Mouse (Mus musculus) heart, postnatal 10 days (tissue): ENCODE data around the gene Cd93. TPM values are rescaled to one million over a fixed set of nuclear protein-coding genes. Genes with fewer than 3 reads are reported as not detected.

Experiments
- DNase-seq, 2 experiments: peaks; one replicate each; pipeline ENCODE4 v3.0.0; 2021
- intact Hi-C: fragments of 180-260 bp; cut with DNase I; formaldehyde crosslinking; loops from one replicate; pipeline ENCODE4 v1.15.1; 2025
- total RNA-seq, 2 experiments: library from RNA; stranded (reverse); gene quantifications; 2 replicates each; pipeline ENCODE4 v1.2.3; 2021

The Cd93 gene
- 100 to 1,000 TPM; 163 to 201 TPM for total RNA-seq

DNA sequence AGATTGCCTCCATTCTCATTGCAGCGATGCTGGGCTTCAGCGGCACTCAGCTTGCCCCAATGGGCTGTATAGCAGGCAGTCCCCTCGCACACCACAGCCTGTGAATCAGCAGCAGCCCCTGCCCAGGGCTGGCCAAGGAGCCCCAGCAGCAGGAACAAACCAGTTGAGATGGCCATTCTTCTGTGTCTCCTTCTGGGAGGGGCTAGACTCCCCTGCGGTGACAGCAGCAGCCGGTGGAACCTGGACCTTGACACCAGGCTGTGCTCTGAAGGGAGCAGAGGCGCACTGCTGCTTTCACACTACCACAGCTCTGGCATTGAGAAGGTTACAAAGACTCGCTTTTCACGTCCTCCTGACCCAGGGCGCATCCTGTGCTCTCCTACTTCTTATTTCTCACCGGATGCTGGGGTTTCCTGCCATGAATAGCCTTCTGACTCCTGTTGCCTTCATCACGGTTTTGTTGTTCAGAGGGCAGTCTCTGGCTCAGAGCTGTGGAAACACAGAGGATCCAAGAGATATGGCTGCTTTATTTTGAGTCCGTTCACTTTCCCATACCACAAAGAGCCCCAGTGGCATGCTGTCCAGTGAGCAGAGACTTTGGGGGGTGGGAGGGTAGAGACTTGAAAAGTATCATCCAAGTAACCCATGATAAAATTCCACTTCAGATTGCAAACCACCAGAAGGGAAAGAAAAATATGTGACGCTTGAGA is at the start of gene Cd93:
TSS of gene Cd93 (minus strand) at position 315 of the 710 bp plus-strand sequence.
- intact Hi-C loops = loop anchor here (2.0 kb wide), 2 partner anchors 35 to 63 kb away; no protein-coding TSS in a partner anchor
- DNase-seq = peak; percentile 67 to 69

DNA sequence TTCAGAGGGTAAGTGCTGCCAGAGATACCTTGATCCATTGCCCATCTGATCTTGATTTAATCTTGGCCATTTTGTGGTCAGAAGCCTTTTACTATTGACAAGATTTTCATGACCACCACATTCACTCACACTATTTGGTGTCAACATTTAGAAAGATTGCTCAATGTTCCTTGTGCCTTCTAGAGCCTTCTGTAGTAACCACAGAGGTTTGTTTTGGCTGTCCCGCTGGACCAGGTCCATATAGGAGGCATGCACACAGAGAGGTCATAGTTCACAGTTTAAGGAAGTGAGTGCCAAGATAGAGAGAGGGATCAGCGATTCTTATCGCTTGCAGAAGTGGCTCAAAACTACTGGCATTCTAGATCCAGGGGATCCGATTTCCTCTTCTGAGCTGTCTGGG is 48.7 kb upstream of the Cd93 start:
- no peak for DNase-seq

DNA sequence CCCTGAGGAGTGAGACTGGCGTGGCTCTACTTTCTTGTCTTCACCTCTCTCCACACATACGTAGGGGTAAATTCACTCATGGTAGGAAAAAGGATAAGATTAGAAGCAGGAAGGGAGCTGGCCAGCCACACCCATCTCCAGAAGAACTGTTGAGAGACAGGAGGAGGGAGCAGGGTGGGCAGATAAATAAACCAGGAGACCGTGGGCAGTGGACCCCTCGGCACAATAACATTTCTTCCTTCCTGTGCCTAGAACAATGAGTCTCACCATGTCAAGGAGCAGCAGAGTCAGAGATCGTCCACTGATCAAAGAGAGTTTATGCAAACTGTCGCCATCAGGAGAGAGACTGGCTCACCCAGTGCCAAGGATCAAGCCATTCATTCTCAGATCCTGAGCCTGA is 46.8 kb upstream of the Cd93 start:
- no peak for DNase-seq
- intact Hi-C loops = no loop called here

More for the DNA sequence above, 48.7 kb upstream of the Cd93 start:
- intact Hi-C loops = no loop called here

DNA sequence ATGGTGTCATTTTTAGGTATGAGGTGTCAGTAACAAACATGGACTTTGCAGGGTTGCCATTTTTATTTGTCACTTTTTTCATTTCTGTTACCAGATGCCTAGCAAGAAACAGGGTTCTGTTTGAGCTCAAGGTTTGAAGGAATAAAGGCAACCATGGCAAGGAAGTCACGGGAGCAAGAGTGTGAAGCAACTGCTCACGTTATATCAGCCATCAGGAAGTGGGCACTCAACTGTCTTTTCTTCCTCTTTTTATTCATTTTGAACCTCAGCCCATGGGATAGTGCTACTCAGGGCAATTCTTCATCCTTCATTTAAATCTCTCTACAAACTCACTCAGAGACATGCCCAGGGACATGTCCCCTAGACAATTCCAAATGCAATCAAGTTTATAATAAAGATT is 45.5 kb upstream of the Cd93 start:
- no peak for DNase-seq
- intact Hi-C loops = no loop called here

DNA sequence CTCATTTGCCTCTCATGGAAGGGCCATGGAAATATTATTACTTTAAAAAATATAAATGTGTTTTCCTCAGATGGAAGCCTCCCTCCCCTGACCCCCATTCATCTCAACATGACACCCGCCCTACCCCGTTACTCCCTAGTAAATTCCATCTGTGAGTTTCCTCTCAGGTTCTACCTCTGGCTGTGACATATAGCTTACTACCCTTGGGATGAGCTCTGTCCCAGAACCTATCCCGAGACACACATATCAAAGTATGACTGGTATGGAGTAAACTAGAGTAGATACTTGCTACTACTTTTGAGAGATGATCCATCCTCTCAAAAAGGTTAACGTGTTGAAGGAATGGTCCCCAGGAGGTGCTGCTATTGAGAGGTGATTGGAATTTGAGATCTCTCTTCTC is 42.2 kb upstream of the Cd93 start:
- intact Hi-C loops = no loop called here
- no peak for DNase-seq

DNA sequence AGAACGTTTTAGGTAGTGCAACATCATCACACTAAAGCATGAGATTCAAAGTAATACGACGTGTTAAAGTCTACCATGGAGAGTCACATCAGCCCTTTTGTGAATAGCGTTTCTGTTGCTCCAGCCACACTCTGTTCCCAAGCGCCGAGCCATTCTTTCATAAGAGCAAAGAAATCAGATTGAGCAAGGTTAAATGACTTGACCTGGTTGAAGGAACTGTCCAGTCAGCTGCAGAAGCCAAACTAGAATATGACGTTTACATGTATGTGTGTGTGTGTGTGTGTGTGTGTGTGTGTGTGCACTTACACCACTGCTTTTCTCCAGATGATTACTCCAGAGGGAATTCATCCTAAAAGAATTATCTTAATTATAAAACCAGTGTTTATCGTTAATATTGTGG is 37.0 kb upstream of the Cd93 start:
- intact Hi-C loops = no loop called here
- DNase-seq = no peak

DNA sequence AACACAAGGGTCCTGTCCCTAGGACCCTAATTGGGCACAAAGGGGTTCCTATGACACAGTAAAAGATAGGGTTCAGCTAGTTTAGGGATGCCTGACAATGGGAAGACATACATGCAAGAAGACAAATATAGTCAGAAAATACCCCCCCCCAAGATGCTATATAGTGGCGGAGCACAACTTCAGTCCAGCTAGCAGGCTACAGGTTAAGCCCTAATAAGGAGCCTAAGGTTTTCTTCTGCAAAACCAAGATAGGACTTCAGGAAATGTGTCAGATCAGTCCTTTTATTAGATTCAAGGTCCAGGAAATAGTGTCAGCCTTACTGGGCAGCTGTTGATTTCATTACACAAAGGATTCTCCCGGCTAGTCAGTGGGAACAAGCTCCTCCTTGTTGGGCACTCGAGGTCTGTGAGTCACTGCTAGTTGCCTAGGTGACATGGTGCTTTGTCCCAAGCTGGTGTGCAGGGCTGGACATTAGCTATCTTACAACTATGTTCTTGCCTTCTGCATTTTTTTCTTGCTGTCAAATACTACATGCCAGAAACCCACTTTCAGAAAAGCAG is 34.9 kb upstream of the Cd93 start:
- intact Hi-C loops = loop anchor here (2.0 kb wide), 1 partner anchor 35 kb away; the partner anchor contains the start of gene Cd93
- peak; percentile 84 to 85 for DNase-seq

DNA sequence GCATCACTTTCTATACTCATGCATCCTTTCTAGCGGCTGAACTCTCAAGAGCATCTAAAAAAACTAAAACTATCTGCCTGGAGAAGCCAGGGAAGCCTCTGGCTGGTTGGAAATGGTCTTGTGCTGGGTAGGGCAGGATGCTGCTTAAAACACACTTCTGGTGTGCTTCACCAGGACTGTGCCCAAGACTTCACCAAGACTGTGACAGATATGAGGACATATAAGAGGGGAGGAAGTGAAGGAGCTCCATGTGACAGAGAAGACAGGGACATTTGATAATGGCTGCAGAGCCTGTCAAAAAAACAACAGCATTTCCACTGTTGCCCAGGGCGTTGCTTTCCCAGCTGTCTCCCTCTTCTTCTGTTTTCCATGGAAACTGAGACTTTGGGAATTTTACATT is 34.0 kb upstream of the Cd93 start:
- intact Hi-C loops = no loop called here
- DNase-seq = no peak

DNA sequence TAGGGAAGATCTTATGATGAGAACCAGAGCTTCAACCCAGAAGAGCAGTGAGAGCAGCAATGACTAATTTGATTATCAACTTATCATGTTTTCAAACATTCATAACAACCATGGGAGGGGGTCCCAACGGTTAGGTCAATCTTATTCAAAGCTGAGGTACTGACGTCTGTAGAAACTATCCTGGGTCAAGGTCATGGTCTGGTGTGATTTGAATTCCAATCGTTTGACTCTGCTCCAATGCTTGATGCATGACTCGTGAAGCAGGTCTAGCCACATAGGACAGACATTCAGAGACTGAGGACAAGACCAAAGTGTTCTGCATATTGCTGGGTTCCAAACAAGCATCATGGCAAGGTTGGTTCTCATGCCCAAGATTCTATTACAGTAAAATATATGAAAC is 33.2 kb upstream of the Cd93 start:
- intact Hi-C loops = no loop called here
- DNase-seq = no peak

DNA sequence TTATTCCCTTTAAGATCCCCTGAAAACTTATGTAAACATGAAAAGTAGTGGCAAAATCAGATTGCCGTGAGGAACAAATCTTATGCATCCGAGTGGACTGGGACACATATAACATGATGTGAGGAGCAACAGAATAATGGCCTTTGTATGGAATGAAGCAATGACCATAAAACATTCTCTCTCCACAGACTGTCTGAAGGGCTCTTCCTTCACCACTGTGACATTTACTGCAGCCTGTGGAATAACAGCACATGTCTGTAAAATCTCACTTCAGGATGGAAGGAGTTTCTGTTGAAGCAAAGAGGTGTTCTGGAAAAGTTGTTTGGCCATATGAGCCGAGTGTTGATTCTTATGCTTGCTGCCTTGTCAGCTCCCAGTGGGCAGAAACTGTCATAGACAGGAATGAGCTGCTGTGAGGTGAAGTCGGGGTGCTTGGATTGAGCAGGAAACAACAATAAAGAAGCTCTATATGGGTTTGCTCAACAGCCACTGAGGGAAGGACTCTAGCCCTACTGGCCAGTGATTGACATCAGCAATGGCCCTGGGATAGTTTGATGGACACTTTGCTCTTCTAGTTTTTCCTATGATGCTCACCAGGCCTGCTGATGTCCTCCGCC is 32.6 kb upstream of the Cd93 start:
- intact Hi-C loops = no loop called here
- no peak for DNase-seq

DNA sequence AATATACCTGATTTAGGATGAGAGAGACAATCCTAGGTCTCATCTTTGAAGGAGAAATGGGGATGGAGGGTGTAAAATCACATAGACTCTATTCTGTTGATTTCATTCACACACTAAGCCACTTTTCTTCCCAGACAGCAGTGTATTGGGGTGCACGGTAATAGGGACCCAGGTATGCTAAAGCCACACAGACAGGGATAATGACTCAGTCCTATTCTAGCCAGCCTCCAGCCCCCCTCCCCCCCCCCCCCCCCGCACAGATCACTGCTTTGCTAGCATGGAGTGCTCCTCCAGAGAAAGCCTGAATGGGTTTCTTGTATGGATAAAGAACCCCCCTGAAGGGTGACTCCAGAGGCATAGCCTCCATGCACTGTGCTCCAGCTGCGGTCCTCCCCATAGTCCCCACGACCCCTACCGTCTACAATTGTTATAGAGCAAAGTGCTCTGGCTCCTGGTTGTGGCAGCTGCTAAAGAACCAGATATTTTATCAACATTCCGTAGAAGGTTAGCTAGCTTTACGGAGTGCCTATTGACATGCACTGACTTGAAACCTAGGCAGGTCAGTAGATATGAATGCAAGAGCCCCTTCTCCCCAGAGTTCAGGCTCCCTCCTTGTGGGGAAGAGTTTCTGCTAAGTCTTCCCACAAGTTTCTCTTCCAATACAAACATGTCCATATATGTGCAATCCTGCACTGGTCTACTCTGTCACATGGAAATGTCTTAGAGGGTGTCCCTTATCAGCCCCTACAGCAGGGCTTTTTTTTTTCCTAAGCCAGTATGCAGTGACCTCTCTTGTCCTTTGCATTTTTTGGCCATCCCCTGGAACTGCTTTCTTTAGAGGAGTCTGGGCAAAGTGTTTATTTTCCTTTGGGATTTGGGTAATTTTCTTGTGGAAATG is 26.2 kb upstream of the Cd93 start:
- intact Hi-C loops = no loop called here
- no peak for DNase-seq

DNA sequence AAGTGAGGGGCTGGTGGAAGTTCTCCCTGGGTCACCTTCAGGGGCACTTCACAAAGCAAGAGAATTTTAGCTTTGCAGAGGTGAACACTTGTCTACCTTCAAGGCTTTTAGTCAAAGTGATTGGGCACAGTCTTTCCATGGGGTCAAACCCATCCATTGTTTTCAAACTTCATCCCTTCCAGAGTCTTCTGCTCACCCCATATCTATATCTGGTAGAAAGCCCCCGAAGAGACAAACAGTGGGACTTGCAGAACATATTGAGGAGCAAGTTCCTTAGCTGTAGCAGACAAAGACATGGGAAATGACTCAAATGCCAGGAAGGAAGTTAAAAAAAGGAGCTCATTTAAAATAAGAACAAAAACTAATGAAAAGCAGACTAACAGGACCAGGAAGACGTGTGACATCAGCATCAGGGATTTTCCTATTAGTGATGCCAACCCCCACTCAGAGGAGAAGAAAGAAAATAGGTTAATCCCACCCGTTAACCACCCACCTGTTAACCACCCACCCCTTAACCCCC is 24.6 kb upstream of the Cd93 start:
- no peak for DNase-seq
- intact Hi-C loops = no loop called here

DNA sequence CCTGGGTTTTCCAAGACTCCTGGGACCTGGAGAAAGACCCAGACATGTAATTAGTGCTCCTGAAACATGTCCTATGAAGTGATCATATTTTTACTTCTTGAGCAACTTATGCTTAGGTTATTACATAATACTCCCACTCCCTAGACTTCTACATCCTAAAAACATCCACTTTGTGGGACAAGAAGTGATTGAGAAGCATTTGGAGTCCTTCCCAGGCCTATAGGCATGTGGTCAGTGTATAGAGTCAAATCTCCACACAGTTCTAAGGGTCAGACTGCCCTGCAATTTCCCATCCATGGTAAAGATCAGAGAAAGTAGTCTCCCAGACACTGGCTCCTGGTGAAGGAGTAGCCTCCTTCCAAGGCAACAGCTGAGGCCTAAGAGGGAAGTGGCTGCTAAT is 12.0 kb upstream of the Cd93 start:
- intact Hi-C loops = no loop called here
- no peak for DNase-seq

DNA sequence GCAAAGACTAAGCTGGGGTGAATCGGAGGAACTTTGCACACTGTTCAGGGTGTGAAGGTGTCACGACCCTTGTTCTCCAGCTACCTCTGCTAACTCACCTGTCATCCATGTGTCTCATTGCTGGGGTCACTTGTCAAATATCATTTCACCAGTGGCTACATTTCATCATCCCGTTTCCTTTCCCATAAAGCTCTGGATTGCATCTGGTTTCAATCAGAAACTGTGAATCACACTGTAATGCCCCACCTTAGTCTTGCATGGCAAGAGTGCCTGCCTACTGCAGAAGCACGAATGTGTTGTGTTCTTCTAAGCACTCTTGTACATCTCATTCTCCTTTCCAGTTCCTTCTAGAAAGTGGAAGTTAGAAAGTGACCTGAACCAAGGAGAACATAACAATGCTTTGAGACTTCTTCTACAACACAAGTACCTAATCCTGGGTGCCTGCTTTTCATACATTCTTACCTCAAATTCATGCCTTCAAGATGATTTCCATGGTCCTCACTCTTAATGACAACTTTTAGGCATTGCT is 10.7 kb upstream of the Cd93 start:
- no peak for DNase-seq
- intact Hi-C loops = no loop called here

DNA sequence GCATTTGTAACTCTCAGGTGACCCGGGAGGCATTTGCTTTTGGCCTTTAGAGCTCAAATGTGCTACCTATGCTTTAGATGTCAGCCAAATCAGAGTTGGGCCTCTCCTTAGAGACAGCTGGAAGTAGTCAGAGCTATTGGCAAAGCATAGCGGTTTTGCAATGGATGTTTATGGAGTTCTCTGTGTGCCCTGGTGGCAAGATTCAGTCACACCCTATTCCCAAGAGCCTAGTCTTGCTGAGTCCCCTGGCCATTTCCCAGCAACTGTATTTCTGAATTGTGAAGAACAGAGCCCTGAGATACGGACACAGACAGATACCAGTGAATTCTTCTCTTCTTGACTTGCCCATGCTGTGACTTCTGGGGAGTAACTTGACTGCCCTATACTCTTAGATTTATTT is 9.7 kb upstream of the Cd93 start:
- intact Hi-C loops = no loop called here
- no peak for DNase-seq

DNA sequence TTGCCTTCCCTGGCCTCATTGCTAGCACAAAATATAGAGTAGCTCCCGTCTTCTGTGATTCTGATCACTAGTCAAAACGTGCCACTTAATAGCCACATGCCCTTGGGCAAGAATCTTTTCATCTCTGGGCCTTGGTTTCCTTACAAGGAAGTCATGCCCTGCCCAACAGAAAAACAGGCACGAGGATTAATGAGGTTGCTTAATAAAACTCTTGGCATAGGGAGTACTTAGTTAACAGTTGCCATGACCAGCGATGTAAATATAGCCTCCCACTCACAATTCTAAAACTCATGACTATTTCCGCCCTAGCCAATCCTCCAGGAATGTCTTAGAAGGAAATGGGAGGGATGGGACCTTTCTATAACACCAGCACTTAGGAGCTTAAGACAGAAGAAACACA is 8.1 kb upstream of the Cd93 start:
- intact Hi-C loops = no loop called here
- DNase-seq = no peak

DNA sequence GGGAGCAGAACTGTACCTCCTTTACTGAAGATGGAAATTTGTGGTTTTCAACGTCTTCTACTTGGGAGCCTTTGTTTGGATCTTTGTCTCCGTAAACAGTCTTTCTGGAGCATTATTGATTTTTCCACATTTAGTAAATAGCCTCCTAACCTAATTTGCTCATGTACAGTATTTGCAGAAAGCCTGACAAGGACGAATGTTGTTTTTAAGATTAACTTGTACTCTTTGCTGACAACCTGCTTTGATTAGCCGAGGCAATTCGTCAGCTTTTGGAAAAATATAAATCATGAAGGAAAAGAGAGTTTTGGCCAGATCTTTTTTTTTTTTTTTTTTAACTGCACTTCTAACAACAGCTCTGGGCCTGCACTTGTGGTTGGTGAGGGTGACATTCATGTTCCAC is 7.3 kb upstream of the Cd93 start:
- DNase-seq = no peak
- intact Hi-C loops = no loop called here

DNA sequence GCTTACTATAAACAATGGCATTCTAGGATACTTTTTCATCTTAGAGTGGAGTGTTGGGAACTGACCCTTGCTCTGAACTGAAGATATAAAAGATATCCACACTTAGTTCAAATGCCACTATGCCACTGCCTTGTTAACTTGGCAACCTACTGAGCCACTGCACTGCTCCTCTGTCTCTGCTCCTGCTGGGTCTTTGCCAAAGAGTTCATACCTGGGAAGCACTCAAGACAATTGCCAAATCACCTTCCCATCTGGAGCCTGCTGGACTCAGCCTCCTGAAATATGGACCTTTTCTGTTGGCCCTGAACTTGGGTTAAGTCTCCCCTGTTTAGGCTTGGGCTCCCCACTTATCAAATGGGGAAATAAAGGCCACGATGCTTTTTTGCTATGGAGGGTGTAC is 6.3 kb upstream of the Cd93 start:
- no peak for DNase-seq
- intact Hi-C loops = no loop called here

DNA sequence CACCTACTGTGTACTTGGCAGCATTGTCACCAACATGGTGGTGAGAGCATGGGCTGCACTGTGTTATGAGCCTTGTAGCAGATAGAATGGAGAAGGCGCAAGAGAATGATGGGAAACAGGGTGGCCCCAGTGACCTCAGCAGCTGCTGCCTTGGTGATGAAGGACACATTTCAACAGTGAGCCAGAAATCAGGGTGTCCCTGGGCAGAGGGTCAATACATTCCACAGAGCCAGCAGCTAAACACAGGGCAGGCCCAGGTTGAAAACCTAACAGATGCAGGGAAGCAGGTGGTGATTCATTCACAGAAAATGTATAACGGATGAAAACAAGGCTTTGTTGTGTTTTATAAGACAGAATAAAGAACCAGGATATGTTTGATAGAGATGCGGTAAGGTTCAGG is 3.1 kb upstream of the Cd93 start:
- intact Hi-C loops = no loop called here
- no peak for DNase-seq

DNA sequence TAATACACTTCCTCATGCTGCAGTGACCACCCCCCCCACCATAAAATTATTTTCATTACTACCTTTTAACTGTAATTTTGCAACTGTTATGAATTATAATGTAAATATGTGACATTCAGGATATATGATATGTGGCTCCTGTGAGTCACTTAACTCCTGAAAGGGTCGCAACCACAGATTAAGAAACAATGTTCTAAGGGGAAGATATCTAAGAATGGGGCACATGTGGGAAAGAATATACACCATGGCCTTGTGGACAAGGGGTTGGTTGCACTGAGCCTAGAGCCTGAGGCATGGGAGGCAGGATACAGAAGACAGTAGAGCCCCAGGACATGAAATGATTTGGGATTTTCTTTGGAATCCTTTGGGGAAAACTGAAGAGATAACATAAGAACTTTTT is 2.3 kb upstream of the Cd93 start:
- intact Hi-C loops = no loop called here
- no peak for DNase-seq

DNA sequence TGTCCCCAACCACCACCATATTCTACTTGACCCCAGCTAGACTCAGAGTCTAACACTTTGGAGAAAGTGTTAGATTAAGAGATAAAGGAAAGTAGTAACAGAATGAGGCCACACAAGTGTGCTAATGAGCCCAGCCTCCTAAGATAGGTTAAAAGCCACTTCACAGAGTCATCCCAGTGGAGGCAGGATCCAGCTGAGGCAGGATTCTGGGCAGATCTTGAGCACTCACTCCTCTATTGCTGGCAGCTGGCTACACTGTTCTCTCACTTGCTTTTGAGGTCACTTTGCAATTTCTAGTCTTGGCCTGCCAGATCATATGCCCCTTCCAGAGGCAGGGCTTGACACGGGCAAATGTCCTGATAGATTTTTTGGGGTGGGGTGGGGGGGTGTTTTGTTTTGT is 1.1 kb upstream of the Cd93 start:
- DNase-seq = no peak
- intact Hi-C loops = no loop called here
